ENCODE assay signal across 21 mouse cellular contexts in genomic region chr16:9085977-9086376, GRCm38 (mm10).
A peak's percentile ranks its signal among the peaks of the same experiment; 100 is the strongest.
DNase-seq lines count a peak whose midpoint lies in the region; ATAC-seq and TF ChIP-seq lines count a peak whose summit lies in the region.
"Had no signal": no experiment of that assay in that cellular context is flagged by ENCODE, and none has a peak within 500 bp of the region (broad histone marks: within the 10 kb centered on the region; RNA-seq: fewer than 3 reads in every experiment).

No protein-coding gene starts in this region.

- no peaks in the 10 kb centered on the region for H3K27me3 ChIP-seq in heart, embryonic 12.5 days (replicated peaks)
- no peaks in the 10 kb centered on the region for H3K27me3 ChIP-seq in MEL (ENCODE audit: control insufficient read depth in 1 of 2, insufficient read depth in 2 of 2, low read length in 2 of 2)
- H3K27me3 ChIP-seq in liver, embryonic 15.5 days: no peaks in the 10 kb centered on the region
- H3K27me3 ChIP-seq: kidney, embryonic 15.5 days; lung, embryonic 15.5 days; midbrain, embryonic 15.5 days; neural tube, embryonic 12.5 days had no signal

- H3K4me2 ChIP-seq in heart, embryonic 12.5 days: no peak overlapping the region
- H3K4me2 ChIP-seq in liver, embryonic 15.5 days: peak overlapping the region; percentile 6; the same call in 1 of the 2 replicates
- H3K4me2 ChIP-seq: kidney, embryonic 15.5 days; lung, embryonic 15.5 days; midbrain, embryonic 15.5 days; neural tube, embryonic 12.5 days had no signal

- no peak for DNase-seq in heart, postnatal 10 days
- peak; percentile 42 for DNase-seq in MEL (ENCODE audit: low read depth, low spot score)
- peak; percentile 56 for DNase-seq in c-Kit-positive CD71-positive TER-119-positive erythroid progenitor cells, embryonic 14.5 days (ENCODE audit: low spot score)
- no peak for DNase-seq in urinary bladder, adult 18-20 months (ENCODE audit: low spot score in 2 of 2)
- DNase-seq in left cerebral cortex, adult 8-10 months (ENCODE audit: low spot score in 2 of 2): no peak
- DNase-seq: cerebellum, adult 11-12 months; cerebellum, postnatal 10 days; kidney, postnatal 4 days; right cerebral cortex, postnatal 25 days; spleen, adult 18-20 months; thymus, adult 18-20 months; thymus, postnatal 36 days had no signal

- WGBS in heart, embryonic 12.5 days: 68% methylated on average over 5 of the region's 5 CpGs
- WGBS in liver, embryonic 15.5 days (ENCODE audit: insufficient replicate concordance): 55% methylated on average over 5 of the region's 5 CpGs

- intact Hi-C loops in heart, postnatal 10 days (cut with DNase I): no loop called here

- no peak for TF ChIP-seq CTCF in MEL (IDR thresholded peaks at IDR 0.05 in 2 of 3, conservative IDR thresholded peaks at IDR 0.05 in 1 of 3; ENCODE audit: control insufficient read depth in 1 of 3, insufficient read depth in 1 of 3, low read depth in 2 of 3, low read length in 3 of 3, poor library complexity in 1 of 3, severe bottlenecking in 1 of 3)

- no peaks in the 10 kb centered on the region for H3K79me2 ChIP-seq in MEL (ENCODE audit: control insufficient read depth, insufficient read depth, low read length, poor library complexity)

- H3K4me1 ChIP-seq in heart, embryonic 12.5 days (replicated peaks): no peaks in the 10 kb centered on the region
- no peaks in the 10 kb centered on the region for H3K4me1 ChIP-seq in MEL (ENCODE audit: control insufficient read depth in 1 of 2, insufficient read depth in 2 of 2, low read length in 2 of 2)
- peaks cover 5% of the 10 kb centered on the region for H3K4me1 ChIP-seq in liver, embryonic 15.5 days (replicated peaks)
- H3K4me1 ChIP-seq: forebrain, embryonic 10.5 days; kidney, embryonic 15.5 days; lung, embryonic 15.5 days; midbrain, embryonic 15.5 days; neural tube, embryonic 12.5 days had no signal

- no peak for TF ChIP-seq EP300 in MEL (IDR thresholded peaks at IDR 0.05; ENCODE audit: low read depth in 1 of 2, low read length in 2 of 2)

- H3K27ac ChIP-seq in heart, embryonic 12.5 days (ENCODE audit: poor library complexity, severe bottlenecking): no peak overlapping the region
- H3K27ac ChIP-seq in MEL (ENCODE audit: control insufficient read depth, low read depth, low read length): no peak overlapping the region
- H3K27ac ChIP-seq in liver, embryonic 15.5 days (replicated peaks): peak overlapping the region; percentile 84
- H3K27ac ChIP-seq: kidney, embryonic 15.5 days; lung, embryonic 15.5 days; macrophage; midbrain, embryonic 15.5 days; neural tube, embryonic 12.5 days had no signal

- TF ChIP-seq POLR2A in MEL (IDR thresholded peaks at IDR 0.05; ENCODE audit: control insufficient read depth in 1 of 2, insufficient read depth in 1 of 2, low read depth in 1 of 2, low read length in 2 of 2, poor library complexity in 1 of 2): no peak

- no peak for TF ChIP-seq RAD21 in MEL (IDR thresholded peaks at IDR 0.05; ENCODE audit: low read depth, low read length)

- peak; percentile 94 for ATAC-seq in heart, embryonic 12.5 days (ENCODE audit: insufficient number of reproducible peaks, low FRiP score)
- peak; percentile 98 for ATAC-seq in liver, embryonic 15.5 days (ENCODE audit: insufficient read depth)
- ATAC-seq: intestine, postnatal 0 days; midbrain, embryonic 15.5 days had no signal

- no peak overlapping the region for H3K9ac ChIP-seq in heart, embryonic 12.5 days
- H3K9ac ChIP-seq in MEL (ENCODE audit: control insufficient read depth, low read depth, low read length, poor library complexity, severe bottlenecking): no peak overlapping the region
- H3K9ac ChIP-seq in liver, embryonic 15.5 days: no peak overlapping the region
- H3K9ac ChIP-seq: kidney, embryonic 15.5 days; lung, embryonic 15.5 days; midbrain, embryonic 15.5 days; neural tube, embryonic 12.5 days had no signal

- H3K4me3 ChIP-seq in heart, embryonic 12.5 days: no peak overlapping the region
- H3K4me3 ChIP-seq in MEL (ENCODE audit: control insufficient read depth in 1 of 2, insufficient read depth in 1 of 2, low read depth in 2 of 2, low read length in 2 of 2): no peak overlapping the region
- no peak overlapping the region for H3K4me3 ChIP-seq in liver, embryonic 15.5 days (replicated peaks)
- H3K4me3 ChIP-seq: forebrain, embryonic 10.5 days; kidney, embryonic 15.5 days; lung, embryonic 15.5 days; midbrain, embryonic 15.5 days; neural tube, embryonic 12.5 days had no signal

- H3K9me3 ChIP-seq in heart, embryonic 12.5 days (replicated peaks): no peaks in the 10 kb centered on the region
- H3K9me3 ChIP-seq in MEL (replicated peaks; ENCODE audit: insufficient read depth, low read length): no peaks in the 10 kb centered on the region
- H3K9me3 ChIP-seq in liver, embryonic 15.5 days (replicated peaks): no peaks in the 10 kb centered on the region
- H3K9me3 ChIP-seq: forebrain, embryonic 10.5 days; kidney, embryonic 15.5 days; lung, embryonic 15.5 days; midbrain, embryonic 15.5 days; neural tube, embryonic 12.5 days had no signal

- H3K36me3 ChIP-seq in heart, embryonic 12.5 days: no peaks in the 10 kb centered on the region
- H3K36me3 ChIP-seq in MEL (ENCODE audit: control insufficient read depth in 1 of 2, insufficient read depth in 2 of 2, low read length in 2 of 2): no peaks in the 10 kb centered on the region
- no peaks in the 10 kb centered on the region for H3K36me3 ChIP-seq in liver, embryonic 15.5 days (replicated peaks)
- H3K36me3 ChIP-seq: forebrain, embryonic 10.5 days; kidney, embryonic 15.5 days; lung, embryonic 15.5 days; midbrain, embryonic 15.5 days; neural tube, embryonic 12.5 days had no signal

TF ChIP-seq in MEL, 35 proteins besides CTCF, POLR2A, EP300 and RAD21:
- TF ChIP-seq BHLHE40 (IDR thresholded peaks at IDR 0.05; ENCODE audit: borderline replicate concordance, low read depth, low read length) (no peak), RCOR1 (IDR thresholded peaks at IDR 0.05; ENCODE audit: low read depth, low read length) (no peak), MAZ (IDR thresholded peaks at IDR 0.05; ENCODE audit: low read depth, low read length) (no peak), SMC3 (IDR thresholded peaks at IDR 0.05; ENCODE audit: low read depth, low read length) (no peak), MXI1 (IDR thresholded peaks at IDR 0.05; ENCODE audit: low read depth, low read length) (no peak), USF1 (IDR thresholded peaks at IDR 0.05; ENCODE audit: low read depth, low read length) (no peak), CHD2 (IDR thresholded peaks at IDR 0.05; ENCODE audit: low read length) (no peak)

Comparison
In these comparisons a context has a peak if more than half of its experiments do, and no peak if none do; other contexts are left out.
1. DNase-seq: peak in MEL (single experiment) and c-Kit-positive CD71-positive TER-119-positive erythroid progenitor cells, embryonic 14.5 days (single experiment); none in heart, postnatal 10 days (0 of 2), urinary bladder, adult 18-20 months (0 of 2) and left cerebral cortex, adult 8-10 months (0 of 2).